Mouse (Mus musculus): Measurements from ENCODE around the gene Eno3.

GRCm38 (mm10) chr11:70706127-70706526 lies 49.1 kb downstream of the Eno3 start:
- TF ChIP-seq GATA1 (IDR thresholded peaks at IDR 0.05; ENCODE audit: low read length), result no peak
- TF ChIP-seq TAL1 (IDR thresholded peaks at IDR 0.05; ENCODE audit: low read length), result no peak

All from erythroblast, embryonic 14.5 days (primary cell).